Mouse (Mus musculus) embryonic facial prominence, embryonic 11.5 days (tissue): ENCODE results near the gene Pcsk6. TPM values are rescaled to one million over a fixed set of nuclear protein-coding genes. Genes with fewer than 3 reads are reported as not detected.
"Not testable (repeated sequence)": the region's sequence is repeated elsewhere in the genome, so short reads cannot be mapped to it uniquely, and the experiment has no call there.

Experiments
- ATAC-seq: fragments of 200-750 bp; cut with Nextera tagmentation; replicated peaks from 2 replicates; pipeline ENCODE4 v1.8.0; 2017; ENCODE audit warnings: low read depth; ENCODE audit not compliant: insufficient number of reproducible peaks, low FRiP score, low TSS enrichment
- DNase-seq: peaks from one replicate; pipeline ENCODE4 v3.0.0-alpha.2; 2015; ENCODE audit warnings: low spot score
- H3K27ac ChIP-seq: fragments of 300-500 bp; sonication (generic); replicated peaks from 2 replicates; pipeline ENCODE4 v1.5.1; 2014; ENCODE audit warnings: mild to moderate bottlenecking, low read depth, low read length, control low read depth
- H3K27me3 ChIP-seq: fragments of 300-500 bp; sonication (generic); 2 replicates; pipeline ENCODE4 v1.6.1; 2014; ENCODE audit warnings: mild to moderate bottlenecking, low read length, moderate library complexity, mixed read lengths; ENCODE audit not compliant: control insufficient read depth, insufficient read depth
- H3K36me3 ChIP-seq: fragments of 300-500 bp; sonication (generic); replicated peaks from 2 replicates; pipeline ENCODE4 v1.6.1; 2014; ENCODE audit warnings: low read depth, mild to moderate bottlenecking, low read length, moderate library complexity, mixed read lengths; ENCODE audit not compliant: control insufficient read depth, insufficient read depth
- H3K4me1 ChIP-seq: fragments of 300-500 bp; sonication (generic); 2 replicates; pipeline ENCODE4 v1.6.1; 2014; ENCODE audit warnings: low read length, mixed read lengths; ENCODE audit not compliant: control insufficient read depth, insufficient read depth
- H3K4me2 ChIP-seq: fragments of 300-500 bp; sonication (generic); 2 replicates; pipeline ENCODE4 v1.6.1; 2014; ENCODE audit warnings: low read depth, mild to moderate bottlenecking, control low read depth, low read length, moderate library complexity
- H3K4me3 ChIP-seq: fragments of 300-500 bp; sonication (generic); 2 replicates; pipeline ENCODE4 v1.5.1; 2014; ENCODE audit warnings: low read depth, low read length, control low read depth
- H3K9ac ChIP-seq: fragments of 300-500 bp; sonication (generic); replicated peaks from 2 replicates; pipeline ENCODE4 v1.6.1; 2014; ENCODE audit warnings: mild to moderate bottlenecking, control low read depth, low read length
- H3K9me3 ChIP-seq: fragments of 300-500 bp; sonication (generic); replicated peaks from 2 replicates; pipeline ENCODE4 v1.6.1; 2016; ENCODE audit warnings: mild to moderate bottlenecking, low read length, inconsistent platforms, mixed read lengths; ENCODE audit not compliant: control insufficient read depth
- WGBS: fragments of 180-500 bp; shearing (Covaris S2); extraction: QIAGEN DNeasy Blood & Tissue Kit; methylation state at CpG from one replicate; pipeline ENCODE4 v1.1.7; 2014; 5-methylcytosine and 5-hydroxymethylcytosine counted together
- polyA plus RNA-seq: library from polyadenylated mRNA; unstranded; fragments of >200 nt; fragmentation: Nextera tagmentation; extraction: Ambion mirVana; gene quantifications from 2 replicates; pipeline ENCODE4 v1.2.1, GENCODE M21; 2014

Gene Pcsk6
- polyA plus RNA-seq, 1 experiment from 2014 or later: 2.1 TPM

DNA sequence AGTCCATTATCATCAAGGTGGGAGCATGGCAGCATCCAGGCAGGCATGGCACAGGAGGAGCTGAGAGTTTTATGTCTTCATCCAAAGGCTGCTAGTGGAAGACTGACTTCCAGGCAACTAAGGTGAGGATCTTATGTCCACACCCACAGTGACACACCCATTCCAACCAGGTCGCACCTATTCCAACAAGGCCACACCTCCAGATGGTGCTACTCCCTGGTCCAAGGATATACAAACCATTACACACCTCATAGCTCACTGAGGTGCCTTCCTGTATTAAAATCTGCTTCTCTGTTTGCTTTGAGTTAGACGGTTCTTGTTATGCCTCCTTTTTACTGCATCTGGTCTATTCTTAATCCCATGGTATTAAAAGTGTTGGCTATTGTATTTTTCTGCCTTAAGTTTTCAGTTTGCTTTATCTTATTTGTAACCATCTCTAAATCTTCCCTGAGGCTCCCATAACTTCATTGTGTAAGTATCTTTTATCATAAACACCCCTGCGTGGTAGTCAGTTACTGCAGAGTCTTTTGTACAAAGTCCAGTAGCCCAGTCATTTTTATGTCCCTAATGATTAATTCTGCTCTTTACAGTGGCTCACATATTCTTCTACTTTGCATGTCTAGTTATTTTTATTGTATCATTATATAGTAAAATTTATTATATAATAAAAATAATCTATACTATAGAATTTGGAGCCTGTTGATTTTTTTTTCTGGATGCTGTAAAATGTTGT, 72.9 kb downstream of the Pcsk6 start:
- H3K27me3 ChIP-seq, H3K9ac ChIP-seq, H3K4me3 ChIP-seq, H3K9me3 ChIP-seq, ATAC-seq, H3K36me3 ChIP-seq, H3K4me1 ChIP-seq, DNase-seq, H3K4me2 ChIP-seq, H3K27ac ChIP-seq: not testable (repeated sequence)
- WGBS: 74% methylated on average over 3 of the region's 3 CpGs

DNA sequence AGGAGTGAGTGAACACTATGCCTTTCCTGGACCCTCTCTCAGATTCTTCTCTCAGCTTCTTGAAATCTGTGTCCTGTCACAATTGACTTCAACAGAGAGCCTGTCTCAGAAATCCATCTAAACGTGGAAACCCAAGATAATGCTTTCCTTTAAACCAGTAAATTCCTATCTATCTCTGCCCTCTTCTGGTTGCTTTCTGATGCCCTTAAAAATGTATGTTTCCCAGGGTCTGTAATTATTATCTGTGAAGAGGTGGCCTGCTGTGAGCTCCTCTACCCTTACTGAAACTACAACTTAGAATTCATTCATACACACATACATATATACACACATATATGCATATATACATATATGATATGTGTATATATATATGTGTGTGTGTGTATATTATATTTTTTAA, 73.7 kb downstream of the Pcsk6 start:
- H3K9ac ChIP-seq: no peak overlapping the region

DNA sequence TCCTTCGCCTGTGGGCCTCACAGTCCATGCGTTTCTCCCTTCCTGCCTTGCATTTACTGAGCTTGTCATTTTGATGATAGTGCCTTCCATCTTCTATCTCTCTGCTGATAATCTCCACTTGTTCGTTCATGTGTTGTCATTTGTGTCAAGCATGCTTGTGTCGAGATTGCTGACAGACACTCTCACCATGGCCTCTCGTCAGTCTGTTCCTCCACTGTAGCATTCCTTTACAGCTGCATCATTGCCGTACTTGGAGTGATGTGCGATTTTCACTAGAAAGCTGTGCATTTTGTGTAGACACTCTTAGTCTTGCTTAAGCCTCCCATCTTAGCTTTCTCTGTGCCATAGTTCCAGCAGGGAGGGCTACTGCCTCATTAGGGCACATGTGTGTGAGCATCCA, 79.5 kb downstream of the Pcsk6 start:
- Histone ChIP-seq H3K9me3 (no peaks in the 10 kb centered on the region), H3K4me1 (no peaks in the 10 kb centered on the region), H3K36me3 (no peaks in the 10 kb centered on the region), H3K27ac (no peak overlapping the region), H3K9ac (no peak overlapping the region), H3K4me3 (no peak overlapping the region), H3K4me2 (no peak overlapping the region), H3K27me3 (no peaks in the 10 kb centered on the region)
- no peak for ATAC-seq
- no peak for DNase-seq
- 74% methylated on average over 7 of the region's 7 CpGs for WGBS

More for the DNA sequence above, 73.7 kb downstream of the Pcsk6 start:
- H3K9me3 ChIP-seq: no peaks in the 10 kb centered on the region
- no peak for DNase-seq
- ATAC-seq: no peak
- H3K27ac ChIP-seq: no peak overlapping the region
- WGBS: 52% methylated on average over 1 of the region's 1 CpGs
- no peak overlapping the region for H3K4me3 ChIP-seq
- H3K36me3 ChIP-seq: no peaks in the 10 kb centered on the region
- no peaks in the 10 kb centered on the region for H3K4me1 ChIP-seq
- no peaks in the 10 kb centered on the region for H3K27me3 ChIP-seq
- no peak overlapping the region for H3K4me2 ChIP-seq

DNA sequence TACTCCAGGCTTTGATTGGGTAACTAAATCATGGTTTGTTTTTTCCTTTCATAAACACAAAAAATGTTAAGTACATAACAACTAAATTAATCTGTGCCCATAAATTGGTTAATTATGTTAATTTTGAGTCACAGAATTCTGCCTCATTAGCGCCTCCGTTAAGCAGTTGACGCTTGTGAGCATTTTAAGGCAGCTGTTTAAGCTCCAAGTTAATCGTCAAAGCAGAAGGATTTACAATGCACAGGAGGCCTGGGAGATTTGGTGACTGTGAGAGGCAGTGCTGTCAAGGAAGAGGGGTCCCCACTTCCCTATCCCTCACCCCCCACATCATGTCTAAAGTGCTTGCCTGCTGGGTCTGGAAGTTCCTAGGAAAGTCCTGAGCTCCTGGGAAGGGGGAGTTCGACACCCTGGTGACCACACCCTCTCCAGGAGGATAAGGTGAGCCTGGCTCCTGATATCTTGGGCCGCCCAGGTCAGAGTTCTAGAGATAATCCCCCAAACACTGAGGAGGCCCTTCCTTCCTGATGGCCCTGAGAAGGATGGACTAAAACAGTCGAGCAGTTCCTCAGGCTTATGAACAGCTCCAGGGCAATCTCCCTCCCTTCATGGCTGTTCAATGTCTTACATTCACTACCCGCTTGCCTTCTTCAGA, 83.9 kb downstream of the Pcsk6 start:
- no peak overlapping the region for H3K4me2 ChIP-seq
- no peaks in the 10 kb centered on the region for H3K27me3 ChIP-seq
- H3K4me3 ChIP-seq: no peak overlapping the region
- ATAC-seq (no peak), DNase-seq (no peak)
- no peaks in the 10 kb centered on the region for H3K4me1 ChIP-seq
- no peak overlapping the region for H3K27ac ChIP-seq
- WGBS: 63% methylated on average over 8 of the region's 8 CpGs
- no peaks in the 10 kb centered on the region for H3K9me3 ChIP-seq
- no peaks in the 10 kb centered on the region for H3K36me3 ChIP-seq
- H3K9ac ChIP-seq: no peak overlapping the region

DNA sequence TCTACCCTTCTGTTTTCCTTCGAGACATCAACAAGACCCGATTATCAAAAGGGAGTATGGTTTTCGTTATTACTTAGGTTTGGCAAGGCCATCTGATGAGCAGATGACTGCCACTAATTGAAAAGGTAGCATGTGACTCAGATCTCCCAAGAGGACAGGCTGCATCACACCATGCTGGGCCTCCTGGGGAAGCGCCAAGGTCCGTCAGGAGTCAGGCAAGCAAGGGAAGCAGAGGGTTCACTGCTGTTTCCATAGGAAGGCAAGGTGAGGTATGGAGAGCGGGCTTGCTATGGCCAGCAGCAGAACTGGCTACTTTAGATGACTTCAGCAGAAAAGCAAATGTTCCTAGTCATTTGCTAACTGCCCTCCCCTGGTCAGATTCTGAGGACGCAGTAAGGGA, 84.9 kb downstream of the Pcsk6 start:
- no peak overlapping the region for H3K4me3 ChIP-seq
- no peaks in the 10 kb centered on the region for H3K9me3 ChIP-seq
- no peak overlapping the region for H3K9ac ChIP-seq
- no peak for DNase-seq
- H3K27me3 ChIP-seq: no peaks in the 10 kb centered on the region
- H3K36me3 ChIP-seq: no peaks in the 10 kb centered on the region
- H3K4me1 ChIP-seq: no peaks in the 10 kb centered on the region
- 78% methylated on average over 7 of the region's 7 CpGs for WGBS
- H3K4me2 ChIP-seq: no peak overlapping the region
- no peak overlapping the region for H3K27ac ChIP-seq
- ATAC-seq: no peak

DNA sequence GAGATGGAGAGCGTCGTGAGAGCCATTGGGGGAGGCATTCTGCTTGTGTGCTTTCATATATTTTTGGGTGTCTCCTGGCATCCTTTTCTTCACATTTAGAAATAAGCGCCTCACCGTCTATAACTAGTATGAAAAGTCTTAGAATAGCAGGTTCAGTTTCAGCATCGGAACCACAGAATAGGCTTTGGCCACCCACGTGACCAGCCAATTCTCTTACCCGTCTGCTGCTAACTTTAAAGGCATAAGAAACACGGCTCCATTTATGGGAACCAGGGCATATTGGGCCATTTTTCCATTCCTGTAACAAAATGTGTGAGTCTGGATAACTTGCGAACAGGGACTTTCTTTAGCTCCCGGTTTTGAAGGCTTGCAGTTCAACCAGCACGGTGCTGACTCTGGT, 87.4 kb downstream of the Pcsk6 start:
- Histone ChIP-seq H3K4me3 (no peak overlapping the region), H3K9me3 (no peaks in the 10 kb centered on the region), H3K4me1 (no peaks in the 10 kb centered on the region), H3K27ac (no peak overlapping the region), H3K9ac (no peak overlapping the region), H3K27me3 (no peaks in the 10 kb centered on the region), H3K4me2 (no peak overlapping the region), H3K36me3 (no peaks in the 10 kb centered on the region)
- WGBS: 91% methylated on average over 11 of the region's 11 CpGs
- ATAC-seq (no peak), DNase-seq (no peak)

DNA sequence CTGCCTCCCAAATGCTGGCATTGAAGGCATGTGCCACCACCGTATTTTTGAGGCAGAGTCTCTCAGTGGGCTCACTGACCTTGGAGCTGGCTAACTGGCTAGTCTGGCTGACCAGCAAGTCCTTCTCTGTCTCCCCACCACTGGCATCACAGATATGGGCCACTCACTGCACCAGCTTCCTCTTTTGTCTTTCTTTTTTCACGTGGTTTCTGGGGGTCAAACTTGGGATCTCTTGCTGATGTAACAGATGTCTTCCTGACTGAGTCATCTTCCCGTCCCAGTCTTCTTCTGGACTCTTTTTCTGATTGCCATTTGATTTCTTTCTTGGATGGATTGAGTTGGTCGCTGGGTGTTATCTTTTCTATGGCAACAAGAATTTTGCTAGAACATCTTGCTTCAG, 93.0 kb downstream of the Pcsk6 start:
- H3K27me3 ChIP-seq: no peaks in the 10 kb centered on the region
- WGBS: 84% methylated on average over 4 of the region's 4 CpGs
- no peak overlapping the region for H3K9ac ChIP-seq
- no peak overlapping the region for H3K4me3 ChIP-seq
- no peak overlapping the region for H3K4me2 ChIP-seq
- H3K36me3 ChIP-seq: no peaks in the 10 kb centered on the region
- no peaks in the 10 kb centered on the region for H3K9me3 ChIP-seq
- H3K27ac ChIP-seq: no peak overlapping the region
- ATAC-seq (no peak), DNase-seq (no peak)
- no peaks in the 10 kb centered on the region for H3K4me1 ChIP-seq
